Mouse (Mus musculus): ENCODE data around the gene Itgam. TPM values are rescaled to one million over a fixed set of nuclear protein-coding genes. Genes with fewer than 3 reads are reported as not detected.

Itgam gene
- polyA plus RNA-seq, 1 experiment from 2014 or later: 0.70 TPM

DNA sequence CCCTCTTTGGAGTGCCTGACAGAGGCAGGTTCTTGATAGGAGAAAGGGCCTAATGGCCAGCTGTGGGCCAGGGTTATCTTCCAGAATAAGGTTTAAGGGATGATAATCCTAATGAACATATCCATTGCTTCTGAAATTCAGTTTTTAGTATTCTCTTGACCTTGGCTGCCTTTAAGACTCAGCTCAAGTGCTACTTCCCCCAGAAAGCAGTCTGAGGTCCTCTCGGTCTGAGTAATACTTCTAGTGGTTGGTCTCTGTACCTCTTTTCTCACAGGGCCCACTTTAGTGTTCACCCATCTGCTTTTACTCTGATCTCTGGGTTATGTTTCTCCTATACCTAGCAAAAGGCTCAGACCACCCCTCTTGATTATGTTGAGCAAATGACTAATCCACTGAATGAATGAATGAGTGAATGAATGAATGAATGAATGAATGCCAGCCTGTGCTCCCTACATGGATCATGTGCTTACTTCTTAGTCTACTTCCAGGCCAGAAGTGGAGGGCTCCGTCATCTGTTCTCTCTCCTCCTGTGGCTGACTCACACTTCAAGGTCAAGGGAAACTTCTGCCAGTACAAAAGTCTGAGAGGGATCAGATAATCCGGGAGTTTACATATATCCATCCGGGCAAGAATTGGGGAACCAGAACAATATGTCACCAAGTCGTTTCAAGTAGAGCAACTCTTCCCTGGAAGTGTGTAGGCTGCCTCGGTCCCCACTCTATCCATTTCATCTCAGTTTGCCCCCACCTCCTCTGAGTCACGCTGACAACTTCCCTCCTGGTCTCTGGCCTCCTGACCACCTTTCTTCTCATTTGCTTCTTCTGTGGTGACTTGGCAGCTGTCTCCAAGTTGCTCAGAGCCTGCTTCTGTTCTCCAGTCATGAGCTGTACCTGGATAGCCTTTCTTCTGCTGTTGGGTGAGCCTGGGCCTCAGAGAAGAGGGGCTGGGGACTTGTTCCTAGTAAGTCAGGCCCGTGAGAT, 66.6 kb downstream of the Itgam start, which contains the start of gene Itgax:
TSS of gene Itgax (plus strand) at position 807 of the 980 bp plus-strand sequence.
- Histone ChIP-seq H3K4me1 (replicated peaks; ENCODE audit: control insufficient read depth, insufficient read depth, low read length) (no peaks in the 10 kb centered on the region), H3K4me2 (replicated peaks; ENCODE audit: low read depth) (no peak within 1 kb of the TSS), H3K36me3 (ENCODE audit: control insufficient read depth, insufficient read depth) (no peaks in the 10 kb centered on the region), H3K9ac (ENCODE audit: low read depth, low read length) (no peak within 1 kb of the TSS), H3K9me3 (ENCODE audit: control insufficient read depth) (no peaks in the 10 kb centered on the region), H3K27ac (ENCODE audit: low read depth, low read length) (no peak within 1 kb of the TSS), H3K4me3 (ENCODE audit: low read depth, low read length) (no peak within 1 kb of the TSS), H3K27me3 (replicated peaks; ENCODE audit: control insufficient read depth, insufficient read depth, low read length) (no peaks in the 10 kb centered on the region)
- 63% methylated on average over 8 of the region's 8 CpGs for WGBS
- TF ChIP-seq CTCF (IDR thresholded peaks at IDR 0.05; ENCODE audit: low read depth): no peak
- ATAC-seq: no peak

DNA sequence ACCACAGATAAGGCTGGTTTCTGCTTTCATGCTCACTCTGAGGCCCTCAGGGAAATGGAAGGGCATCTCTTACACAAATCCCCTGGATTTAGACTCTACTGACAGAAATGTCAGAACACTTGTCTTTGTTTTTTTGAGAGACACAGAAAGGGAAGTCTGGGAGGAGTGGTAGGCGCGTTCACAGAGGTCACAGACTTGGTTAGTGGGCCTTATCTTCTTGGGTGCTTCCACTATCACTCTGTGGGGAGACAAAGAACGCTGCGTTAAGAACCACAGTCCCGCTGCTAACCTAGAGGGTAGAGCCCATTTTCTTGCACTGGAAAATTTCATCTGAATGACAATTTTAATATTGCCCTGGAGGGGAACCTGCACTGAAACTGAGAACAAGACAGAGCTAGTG, 69.7 kb downstream of the Itgam start:
- Histone ChIP-seq H3K4me3 (ENCODE audit: low read depth, low read length) (no peak overlapping the region), H3K9me3 (ENCODE audit: control insufficient read depth) (no peaks in the 10 kb centered on the region), H3K36me3 (ENCODE audit: control insufficient read depth, insufficient read depth) (no peaks in the 10 kb centered on the region), H3K27ac (ENCODE audit: low read depth, low read length) (no peak overlapping the region), H3K9ac (ENCODE audit: low read depth, low read length) (no peak overlapping the region), H3K4me2 (replicated peaks; ENCODE audit: low read depth) (no peak overlapping the region), H3K27me3 (replicated peaks; ENCODE audit: control insufficient read depth, insufficient read depth, low read length) (no peaks in the 10 kb centered on the region), H3K4me1 (replicated peaks; ENCODE audit: control insufficient read depth, insufficient read depth, low read length) (no peaks in the 10 kb centered on the region)
- 80% methylated on average over 5 of the region's 5 CpGs for WGBS
- ATAC-seq: no peak
- TF ChIP-seq CTCF (IDR thresholded peaks at IDR 0.05; ENCODE audit: low read depth): no peak

- H3K9ac ChIP-seq (ENCODE audit: low read depth, low read length): no peak overlapping the region
Measured at GRCm38 (mm10) chr7:128133596-128133995, 71.2 kb downstream of the Itgam start.

GRCm38 (mm10) chr7:128136927-128137326, 74.5 kb downstream of the Itgam start:
- H3K4me2 ChIP-seq (replicated peaks; ENCODE audit: low read depth): no peak overlapping the region
- no peak for ATAC-seq
- 49% methylated on average over 4 of the region's 4 CpGs for WGBS

More at GRCm38 (mm10) chr7:128133596-128133995, 71.2 kb downstream of the Itgam start:
- Histone ChIP-seq H3K4me1 (replicated peaks; ENCODE audit: control insufficient read depth, insufficient read depth, low read length) (no peaks in the 10 kb centered on the region), H3K4me2 (replicated peaks; ENCODE audit: low read depth) (no peak overlapping the region), H3K27me3 (replicated peaks; ENCODE audit: control insufficient read depth, insufficient read depth, low read length) (no peaks in the 10 kb centered on the region), H3K27ac (ENCODE audit: low read depth, low read length) (no peak overlapping the region), H3K4me3 (ENCODE audit: low read depth, low read length) (no peak overlapping the region), H3K36me3 (ENCODE audit: control insufficient read depth, insufficient read depth) (no peaks in the 10 kb centered on the region), H3K9me3 (ENCODE audit: control insufficient read depth) (no peaks in the 10 kb centered on the region)
- no peak for ATAC-seq
- WGBS: 86% methylated on average over 2 of the region's 2 CpGs
- no peak for TF ChIP-seq CTCF (IDR thresholded peaks at IDR 0.05; ENCODE audit: low read depth)

DNA sequence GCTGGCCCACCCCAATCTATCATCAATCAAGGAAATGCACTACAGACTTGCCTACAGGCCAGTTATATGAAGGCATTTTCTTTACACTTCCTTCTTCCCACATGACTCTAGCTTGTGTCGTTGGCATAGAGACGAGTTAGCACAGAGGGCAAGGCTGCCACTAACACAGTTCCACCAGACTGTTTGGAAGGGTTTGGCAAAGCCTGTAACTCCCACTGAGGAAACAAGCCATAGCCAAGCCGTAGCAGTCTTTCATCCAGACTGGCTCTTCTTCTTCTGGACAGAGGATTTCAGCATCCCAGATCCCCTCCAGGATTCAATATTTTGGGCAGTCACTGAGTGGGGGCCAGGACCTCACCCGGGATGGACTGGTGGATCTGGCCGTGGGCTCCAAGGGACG, 77.2 kb downstream of the Itgam start:
- H3K4me3 ChIP-seq (ENCODE audit: low read depth, low read length): no peak overlapping the region
- H3K9ac ChIP-seq (ENCODE audit: low read depth, low read length): no peak overlapping the region
- H3K27me3 ChIP-seq (replicated peaks; ENCODE audit: control insufficient read depth, insufficient read depth, low read length): no peaks in the 10 kb centered on the region
- H3K4me1 ChIP-seq (replicated peaks; ENCODE audit: control insufficient read depth, insufficient read depth, low read length): no peaks in the 10 kb centered on the region
- H3K9me3 ChIP-seq (ENCODE audit: control insufficient read depth): no peaks in the 10 kb centered on the region
- no peak overlapping the region for H3K27ac ChIP-seq (ENCODE audit: low read depth, low read length)
- H3K36me3 ChIP-seq (ENCODE audit: control insufficient read depth, insufficient read depth): no peaks in the 10 kb centered on the region
- 91% methylated on average over 6 of the region's 6 CpGs for WGBS
- H3K4me2 ChIP-seq (replicated peaks; ENCODE audit: low read depth): no peak overlapping the region
- TF ChIP-seq CTCF (IDR thresholded peaks at IDR 0.05; ENCODE audit: low read depth): no peak
- no peak for ATAC-seq

More at GRCm38 (mm10) chr7:128136927-128137326, 74.5 kb downstream of the Itgam start:
- Histone ChIP-seq H3K36me3 (ENCODE audit: control insufficient read depth, insufficient read depth) (no peaks in the 10 kb centered on the region), H3K4me1 (replicated peaks; ENCODE audit: control insufficient read depth, insufficient read depth, low read length) (no peaks in the 10 kb centered on the region), H3K27ac (ENCODE audit: low read depth, low read length) (no peak overlapping the region), H3K4me3 (ENCODE audit: low read depth, low read length) (no peak overlapping the region), H3K27me3 (replicated peaks; ENCODE audit: control insufficient read depth, insufficient read depth, low read length) (no peaks in the 10 kb centered on the region), H3K9me3 (ENCODE audit: control insufficient read depth) (no peaks in the 10 kb centered on the region), H3K9ac (ENCODE audit: low read depth, low read length) (no peak overlapping the region)
- TF ChIP-seq CTCF (IDR thresholded peaks at IDR 0.05; ENCODE audit: low read depth): no peak

GRCm38 (mm10) chr7:128150970-128151369, 88.5 kb downstream of the Itgam start:
- Histone ChIP-seq H3K36me3 (ENCODE audit: control insufficient read depth, insufficient read depth) (no peaks in the 10 kb centered on the region), H3K4me2 (replicated peaks; ENCODE audit: low read depth) (no peak overlapping the region), H3K27me3 (replicated peaks; ENCODE audit: control insufficient read depth, insufficient read depth, low read length) (no peaks in the 10 kb centered on the region), H3K4me3 (ENCODE audit: low read depth, low read length) (no peak overlapping the region), H3K4me1 (replicated peaks; ENCODE audit: control insufficient read depth, insufficient read depth, low read length) (no peaks in the 10 kb centered on the region), H3K27ac (ENCODE audit: low read depth, low read length) (no peak overlapping the region), H3K9me3 (ENCODE audit: control insufficient read depth) (no peaks in the 10 kb centered on the region), H3K9ac (ENCODE audit: low read depth, low read length) (no peak overlapping the region)
- WGBS: 33% methylated on average over 8 of the region's 8 CpGs
- no peak for TF ChIP-seq CTCF (IDR thresholded peaks at IDR 0.05; ENCODE audit: low read depth)
- ATAC-seq: peak; percentile 69

Data from intestine, postnatal 0 days (tissue).